Mouse (Mus musculus): ENCODE measurements around the gene Csrnp3.

DNA sequence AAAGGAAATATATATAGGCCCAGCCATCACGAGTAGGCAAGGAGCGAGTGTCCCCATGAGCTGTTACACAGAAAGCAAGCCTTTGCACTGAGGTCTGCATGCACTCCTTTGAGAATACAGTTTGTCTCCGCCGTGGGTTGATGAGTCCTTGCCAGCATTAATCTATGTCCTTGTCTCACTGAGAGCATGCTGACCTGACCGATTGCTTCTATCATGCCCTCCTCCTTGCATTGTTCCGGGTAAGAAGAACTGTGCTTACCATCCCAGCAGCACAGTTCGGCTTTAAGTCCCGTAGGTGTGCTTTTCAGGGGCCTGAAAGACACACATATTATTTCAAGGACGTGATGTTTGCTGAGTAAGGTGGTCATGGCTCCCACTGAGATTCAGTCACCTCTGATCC lies 173.1 kb downstream of the Csrnp3 start:
- TF ChIP-seq CTCF (IDR thresholded peaks at IDR 0.05; ENCODE audit: insufficient read depth, low read length): no peak
- no peak for TF ChIP-seq POLR2A (IDR thresholded peaks at IDR 0.05; ENCODE audit: borderline replicate concordance, extremely low read depth, low read depth, low read length)
